Mouse (Mus musculus): ENCODE data around the gene Ptgfrn. TPM values are rescaled to one million over a fixed set of nuclear protein-coding genes. Genes with fewer than 3 reads are reported as not detected.

The Ptgfrn gene
- polyA plus RNA-seq, 1 experiment from 2014 or later, result 4.4 TPM

- Histone ChIP-seq H3K9ac (no peak overlapping the region), H3K4me3 (replicated peaks) (no peak overlapping the region), H3K9me3 (no peaks in the 10 kb centered on the region), H3K27ac (no peak overlapping the region), H3K27me3 (replicated peaks) (no peaks in the 10 kb centered on the region), H3K4me1 (replicated peaks) (peaks cover 17% of the 10 kb centered on the region; the same call in 1 of the 2 replicates), H3K36me3 (no peaks in the 10 kb centered on the region), H3K4me2 (replicated peaks) (no peak overlapping the region)
- 59% methylated on average over 4 of the region's 4 CpGs for WGBS
- no peak for ATAC-seq
Observed at GRCm38 (mm10) chr3:101098073-101098472, 12.0 kb downstream of the Ptgfrn start.

GRCm38 (mm10) chr3:101097146-101097800 lies 12.8 kb downstream of the Ptgfrn start:
- peaks cover 17% of the 10 kb centered on the region; the same call in 1 of the 2 replicates for H3K4me1 ChIP-seq (replicated peaks)
- no peak for ATAC-seq
- H3K9me3 ChIP-seq, result no peaks in the 10 kb centered on the region
- no peak overlapping the region for H3K27ac ChIP-seq
- no peak overlapping the region for H3K4me3 ChIP-seq (replicated peaks)
- H3K9ac ChIP-seq, result no peak overlapping the region
- no peaks in the 10 kb centered on the region for H3K36me3 ChIP-seq
- 83% methylated on average over 9 of the region's 9 CpGs for WGBS
- H3K4me2 ChIP-seq (replicated peaks), result no peak overlapping the region
- H3K27me3 ChIP-seq (replicated peaks), result no peaks in the 10 kb centered on the region

GRCm38 (mm10) chr3:101095761-101096449 lies 14.2 kb downstream of the Ptgfrn start:
- Histone ChIP-seq H3K27ac (no peak overlapping the region), H3K4me2 (replicated peaks) (no peak overlapping the region), H3K9me3 (no peaks in the 10 kb centered on the region), H3K4me3 (replicated peaks) (no peak overlapping the region), H3K9ac (no peak overlapping the region), H3K36me3 (no peaks in the 10 kb centered on the region), H3K27me3 (replicated peaks) (no peaks in the 10 kb centered on the region), H3K4me1 (replicated peaks) (peaks cover 17% of the 10 kb centered on the region; the same call in 1 of the 2 replicates)
- 70% methylated on average over 5 of the region's 5 CpGs for WGBS
- peak; percentile 56; the same call in 1 of the 2 replicates for ATAC-seq

GRCm38 (mm10) chr3:101092202-101092601 lies 17.9 kb downstream of the Ptgfrn start:
- no peak overlapping the region for H3K4me3 ChIP-seq (replicated peaks)
- no peaks in the 10 kb centered on the region for H3K27me3 ChIP-seq (replicated peaks)
- ATAC-seq, result no peak
- H3K36me3 ChIP-seq, result no peaks in the 10 kb centered on the region
- H3K9me3 ChIP-seq, result no peaks in the 10 kb centered on the region
- H3K27ac ChIP-seq, result no peak overlapping the region
- no peak overlapping the region for H3K9ac ChIP-seq
- H3K4me2 ChIP-seq (replicated peaks), result no peak overlapping the region
- WGBS, result 87% methylated on average over 13 of the region's 13 CpGs
- H3K4me1 ChIP-seq (replicated peaks), result peaks cover 10% of the 10 kb centered on the region; the same call in 1 of the 2 replicates

GRCm38 (mm10) chr3:101086584-101087445 lies 23.3 kb downstream of the Ptgfrn start:
- Histone ChIP-seq H3K27ac (no peak overlapping the region), H3K4me3 (replicated peaks) (no peak overlapping the region), H3K4me1 (replicated peaks) (no peaks in the 10 kb centered on the region; the same call in 1 of the 2 replicates), H3K9me3 (no peaks in the 10 kb centered on the region), H3K36me3 (no peaks in the 10 kb centered on the region), H3K27me3 (replicated peaks) (no peaks in the 10 kb centered on the region), H3K4me2 (replicated peaks) (no peak overlapping the region), H3K9ac (no peak overlapping the region)
- 69% methylated on average over 7 of the region's 7 CpGs for WGBS
- ATAC-seq, result no peak

- Histone ChIP-seq H3K4me3 (replicated peaks) (no peak overlapping the region), H3K4me1 (replicated peaks) (peaks cover 5% of the 10 kb centered on the region; the same call in 1 of the 2 replicates), H3K36me3 (peaks cover 6% of the 10 kb centered on the region; the same call in 1 of the 2 replicates), H3K4me2 (replicated peaks) (no peak overlapping the region), H3K27me3 (replicated peaks) (no peaks in the 10 kb centered on the region), H3K9ac (no peak overlapping the region), H3K9me3 (no peaks in the 10 kb centered on the region), H3K27ac (no peak overlapping the region)
- 93% methylated on average over 4 of the region's 4 CpGs for WGBS
- ATAC-seq, result no peak
Observed at GRCm38 (mm10) chr3:101080925-101081324, 29.2 kb downstream of the Ptgfrn start.

GRCm38 (mm10) chr3:101078344-101078743 lies 31.7 kb downstream of the Ptgfrn start:
- Histone ChIP-seq H3K27ac (no peak overlapping the region), H3K27me3 (replicated peaks) (no peaks in the 10 kb centered on the region), H3K9me3 (no peaks in the 10 kb centered on the region), H3K36me3 (peaks cover 6% of the 10 kb centered on the region; the same call in 1 of the 2 replicates), H3K9ac (no peak overlapping the region), H3K4me2 (replicated peaks) (no peak overlapping the region), H3K4me3 (replicated peaks) (no peak overlapping the region), H3K4me1 (replicated peaks) (peaks cover 6% of the 10 kb centered on the region; the same call in 1 of the 2 replicates)
- 69% methylated on average over 1 of the region's 1 CpGs for WGBS
- ATAC-seq, result peak; percentile 34; the same call in 1 of the 2 replicates

GRCm38 (mm10) chr3:101077710-101078100 lies 32.4 kb downstream of the Ptgfrn start:
- Histone ChIP-seq H3K27ac (no peak overlapping the region), H3K4me1 (replicated peaks) (peaks cover 6% of the 10 kb centered on the region; the same call in 1 of the 2 replicates), H3K9me3 (no peaks in the 10 kb centered on the region), H3K4me2 (replicated peaks) (no peak overlapping the region), H3K36me3 (peaks cover 9% of the 10 kb centered on the region), H3K9ac (no peak overlapping the region), H3K27me3 (replicated peaks) (no peaks in the 10 kb centered on the region), H3K4me3 (replicated peaks) (no peak overlapping the region)
- WGBS, result 85% methylated on average over 6 of the region's 6 CpGs
- no peak for ATAC-seq

GRCm38 (mm10) chr3:101076966-101077709 lies 32.9 kb downstream of the Ptgfrn start:
- peaks cover 12% of the 10 kb centered on the region for H3K36me3 ChIP-seq
- no peaks in the 10 kb centered on the region for H3K27me3 ChIP-seq (replicated peaks)
- H3K27ac ChIP-seq, result no peak overlapping the region
- 95% methylated on average over 25 of the region's 25 CpGs for WGBS
- H3K4me3 ChIP-seq (replicated peaks), result no peak overlapping the region
- H3K9ac ChIP-seq, result no peak overlapping the region
- ATAC-seq, result no peak
- no peaks in the 10 kb centered on the region for H3K9me3 ChIP-seq
- H3K4me2 ChIP-seq (replicated peaks), result no peak overlapping the region
- peaks cover 6% of the 10 kb centered on the region; the same call in 1 of the 2 replicates for H3K4me1 ChIP-seq (replicated peaks)

GRCm38 (mm10) chr3:101075866-101076265 lies 34.2 kb downstream of the Ptgfrn start:
- no peak for ATAC-seq
- Histone ChIP-seq H3K4me3 (replicated peaks) (no peak overlapping the region), H3K4me2 (replicated peaks) (no peak overlapping the region), H3K27ac (no peak overlapping the region), H3K27me3 (replicated peaks) (no peaks in the 10 kb centered on the region), H3K36me3 (peaks cover 12% of the 10 kb centered on the region), H3K9ac (no peak overlapping the region), H3K4me1 (replicated peaks) (peaks cover 9% of the 10 kb centered on the region; the same call in 1 of the 2 replicates), H3K9me3 (no peaks in the 10 kb centered on the region)
- WGBS, result 45% methylated on average over 3 of the region's 3 CpGs

GRCm38 (mm10) chr3:101073384-101073783 lies 36.7 kb downstream of the Ptgfrn start:
- no peak overlapping the region for H3K4me2 ChIP-seq (replicated peaks)
- H3K9ac ChIP-seq, result no peak overlapping the region
- no peak for ATAC-seq
- no peaks in the 10 kb centered on the region for H3K9me3 ChIP-seq
- no peak overlapping the region for H3K4me3 ChIP-seq (replicated peaks)
- H3K36me3 ChIP-seq, result peaks cover 12% of the 10 kb centered on the region
- no peak overlapping the region for H3K27ac ChIP-seq
- no peaks in the 10 kb centered on the region for H3K27me3 ChIP-seq (replicated peaks)
- peaks cover 17% of the 10 kb centered on the region for H3K4me1 ChIP-seq (replicated peaks)
- 72% methylated on average over 9 of the region's 9 CpGs for WGBS

Measured in intestine, embryonic 15.5 days (tissue).